Mouse (Mus musculus) mouse embryonic stem cell (cell line): ENCODE measurements around the gene Gipc2.

ENCODE experiments used
- in situ Hi-C, 2 experiments: fragments of 300-500 bp; cut with MboI; formaldehyde crosslinking; loops; 1 replicate in 1 of 2; 3 replicates in 1 of 2; pipeline ENCODE4 v1.14.3; 2019 to 2020; ENCODE audit warnings: low sequenced_read_pairs in 2 of 2, low pct_unique_long_range_greater_than_20kb in 1 of 2, mixed read lengths in 1 of 2; ENCODE audit not compliant: unreplicated experiment in 1 of 2

Gipc2 gene

GRCm38 (mm10) chr3:152108560-152109259, 57.3 kb downstream of the Gipc2 start:
- in situ Hi-C loops, result loop anchor here in 1 of 2 experiments (25.0 kb wide), 1 partner anchor 104 kb away; the partner anchor contains the start of genes Dnajb4 and Fubp1

- in situ Hi-C loops, result loop anchor here in 1 of 2 experiments (25.0 kb wide), 1 partner anchor 104 kb away; the partner anchor contains the start of genes Dnajb4 and Fubp1
These were observed 58.0 kb downstream of the Gipc2 start for GRCm38 (mm10) chr3:152108003-152108395.

- in situ Hi-C loops, result loop anchor here in 1 of 2 experiments (25.0 kb wide), 1 partner anchor 105 kb away; the partner anchor contains the start of genes Dnajb4 and Fubp1
These were observed 58.7 kb downstream of the Gipc2 start for GRCm38 (mm10) chr3:152107149-152108002.

GRCm38 (mm10) chr3:152106225-152107148, 59.5 kb downstream of the Gipc2 start:
- in situ Hi-C loops, result loop anchor here in 1 of 2 experiments (25.0 kb wide), 1 partner anchor 106 kb away; the partner anchor contains the start of genes Dnajb4 and Fubp1

- in situ Hi-C loops, result loop anchor here in 1 of 2 experiments (25.0 kb wide), 1 partner anchor 107 kb away; the partner anchor contains the start of genes Dnajb4 and Fubp1
These were observed 60.7 kb downstream of the Gipc2 start for GRCm38 (mm10) chr3:152105341-152105740.

GRCm38 (mm10) chr3:152103381-152103780, 62.6 kb downstream of the Gipc2 start:
- in situ Hi-C loops, result loop anchor here in 1 of 2 experiments (25.0 kb wide), 1 partner anchor 109 kb away; the partner anchor contains the start of genes Dnajb4 and Fubp1

- in situ Hi-C loops, result loop anchor here in 1 of 2 experiments (25.0 kb wide), 1 partner anchor 111 kb away; the partner anchor contains the start of genes Dnajb4 and Fubp1
These were observed 64.6 kb downstream of the Gipc2 start for GRCm38 (mm10) chr3:152101459-152101858.

- in situ Hi-C loops, result loop anchor here in 1 of 2 experiments (25.0 kb wide), 1 partner anchor 112 kb away; the partner anchor contains the start of genes Dnajb4 and Fubp1
These were observed 65.8 kb downstream of the Gipc2 start for GRCm38 (mm10) chr3:152100119-152100818.

GRCm38 (mm10) chr3:152095030-152095429, 71.0 kb downstream of the Gipc2 start:
- in situ Hi-C loops, result loop anchor here in 1 of 2 experiments (25.0 kb wide), 2 partner anchors 283 to 383 kb away; no protein-coding TSS in a partner anchor

- in situ Hi-C loops, result loop anchor here in 1 of 2 experiments (25.0 kb wide), 2 partner anchors 280 to 380 kb away; no protein-coding TSS in a partner anchor
These were observed 73.5 kb downstream of the Gipc2 start for GRCm38 (mm10) chr3:152092385-152093057.

GRCm38 (mm10) chr3:152089178-152089577, 76.9 kb downstream of the Gipc2 start:
- in situ Hi-C loops, result loop anchor here in 1 of 2 experiments (25.0 kb wide), 2 partner anchors 277 to 377 kb away; no protein-coding TSS in a partner anchor

GRCm38 (mm10) chr3:152081381-152081780, 84.6 kb downstream of the Gipc2 start:
- in situ Hi-C loops, result loop anchor here in 1 of 2 experiments (25.0 kb wide), 2 partner anchors 269 to 369 kb away; no protein-coding TSS in a partner anchor

GRCm38 (mm10) chr3:152076088-152076487, 89.9 kb downstream of the Gipc2 start:
- in situ Hi-C loops, result loop anchor here in 1 of 2 experiments (25.0 kb wide), 2 partner anchors 264 to 364 kb away; no protein-coding TSS in a partner anchor

- in situ Hi-C loops, result loop anchor here in 1 of 2 experiments (25.0 kb wide), 1 partner anchor 257 kb away; no protein-coding TSS in a partner anchor
These were observed 97.0 kb downstream of the Gipc2 start for GRCm38 (mm10) chr3:152069001-152069400.

GRCm38 (mm10) chr3:152068311-152068710, 97.7 kb downstream of the Gipc2 start:
- in situ Hi-C loops, result loop anchor here in 1 of 2 experiments (25.0 kb wide), 1 partner anchor 256 kb away; no protein-coding TSS in a partner anchor

- in situ Hi-C loops, result loop anchor here in 1 of 2 experiments (25.0 kb wide), 1 partner anchor 254 kb away; no protein-coding TSS in a partner anchor
These were observed 99.3 kb downstream of the Gipc2 start for GRCm38 (mm10) chr3:152066696-152067095.
